Mouse (Mus musculus) adrenal gland, adult 18-20 months (tissue): ENCODE measurements around the gene Prrc2b. TPM values are rescaled to one million over a fixed set of nuclear protein-coding genes. Genes with fewer than 3 reads are reported as not detected.

Experiments
- DNase-seq, 2 experiments: peaks; one replicate each; pipeline ENCODE4 v3.0.0; 2021 to 2022; ENCODE audit warnings: low spot score in 2 of 2
- total RNA-seq, 2 experiments: library from RNA; stranded (reverse); gene quantifications; 1 replicate in 1 of 2; 2 replicates in 1 of 2; pipeline ENCODE4 v1.2.3; 2021

The Prrc2b gene
- total RNA-seq, 2 experiments from 2014 or later = 94.4 to 102 TPM

DNA sequence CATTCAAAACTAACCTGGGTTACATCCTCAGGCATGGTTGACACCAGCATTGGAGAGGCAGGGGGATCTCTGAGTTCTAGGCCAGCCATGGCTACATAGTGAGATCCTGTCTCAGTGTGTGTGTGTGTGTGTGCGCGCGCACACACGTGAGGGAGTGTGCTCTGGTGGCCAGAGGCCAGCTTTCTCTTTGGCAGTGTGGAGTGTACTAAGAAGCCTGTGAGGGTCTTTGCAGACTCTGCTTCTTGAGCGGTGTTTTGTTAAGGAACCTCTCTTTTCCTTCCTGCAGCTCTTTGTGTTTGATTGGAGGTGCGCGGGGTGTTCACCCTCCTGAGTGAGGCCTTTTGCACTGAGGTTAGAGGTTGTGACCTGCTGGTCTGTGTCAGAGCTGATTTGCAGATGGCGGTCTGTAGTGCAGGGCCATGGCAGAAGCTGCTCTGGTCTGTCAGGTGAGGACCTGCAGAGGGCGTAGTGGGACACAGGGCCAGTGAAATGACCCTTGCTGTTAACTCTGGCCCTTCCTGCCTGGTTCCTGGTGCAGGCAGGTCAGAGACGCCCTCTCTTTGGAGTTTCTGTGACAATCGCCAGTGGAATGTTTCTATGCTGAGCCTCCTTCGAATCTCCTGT is 7.8 kb downstream of the Prrc2b start:
- DNase-seq = no peak

DNA sequence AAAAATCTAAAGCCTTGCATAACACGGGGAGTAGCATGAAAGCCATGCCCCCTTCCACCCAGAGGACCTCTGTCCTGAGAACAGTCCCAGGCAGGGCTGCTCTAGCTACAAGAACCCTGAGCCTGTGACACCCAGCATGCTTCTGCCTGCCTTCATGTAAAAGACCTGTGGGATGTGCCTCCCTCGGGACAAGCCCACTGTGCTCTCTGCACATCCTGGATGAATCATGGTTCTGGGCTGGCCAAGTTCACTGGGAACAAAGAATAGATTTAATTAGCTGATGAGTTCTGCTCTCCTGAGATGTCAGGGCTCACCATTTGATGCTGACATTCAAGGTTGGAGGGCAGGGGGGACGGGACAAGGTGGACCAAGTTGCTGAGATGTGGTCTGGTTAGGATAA is 9.6 kb downstream of the Prrc2b start:
- no peak for DNase-seq

DNA sequence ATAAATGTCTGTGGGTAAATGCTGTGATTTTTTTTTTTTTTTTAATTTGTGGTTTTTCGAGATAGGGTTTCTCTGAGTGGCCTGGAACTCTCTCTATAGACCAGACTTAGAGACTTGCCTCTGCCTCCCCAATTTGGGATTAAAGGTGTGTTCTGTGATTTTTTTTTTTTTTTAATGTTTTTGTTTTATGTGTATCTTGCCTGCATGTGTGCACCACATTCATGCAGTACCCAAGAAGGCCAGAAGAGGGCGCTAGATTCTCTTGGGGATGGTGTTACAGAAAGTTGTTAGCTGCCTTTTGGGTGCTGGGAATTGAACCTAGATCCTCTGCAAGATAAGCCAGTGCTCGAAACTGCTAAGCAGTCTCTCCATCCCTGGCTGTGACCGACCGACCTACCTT is 10.1 kb downstream of the Prrc2b start:
- no peak for DNase-seq

DNA sequence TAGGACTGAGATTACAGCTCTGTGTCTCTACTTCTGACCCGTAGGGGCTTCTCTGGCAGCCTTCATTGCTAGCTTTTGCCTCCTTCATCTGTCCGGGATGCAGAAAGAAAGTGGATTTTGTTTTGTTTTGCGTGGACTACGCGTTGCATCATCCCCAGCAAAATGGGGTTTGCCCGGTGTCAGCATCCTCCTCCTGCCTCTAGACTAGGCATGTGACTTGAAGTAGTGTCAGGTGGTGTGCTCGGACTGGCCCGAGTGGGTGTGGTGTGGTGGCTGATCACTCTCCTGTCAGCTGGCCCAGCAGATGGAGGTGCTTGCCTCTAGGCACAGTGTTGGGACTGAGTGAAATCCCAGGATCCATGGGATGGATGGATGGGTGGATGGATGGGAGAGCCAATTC is 11.2 kb downstream of the Prrc2b start:
- DNase-seq = no peak

DNA sequence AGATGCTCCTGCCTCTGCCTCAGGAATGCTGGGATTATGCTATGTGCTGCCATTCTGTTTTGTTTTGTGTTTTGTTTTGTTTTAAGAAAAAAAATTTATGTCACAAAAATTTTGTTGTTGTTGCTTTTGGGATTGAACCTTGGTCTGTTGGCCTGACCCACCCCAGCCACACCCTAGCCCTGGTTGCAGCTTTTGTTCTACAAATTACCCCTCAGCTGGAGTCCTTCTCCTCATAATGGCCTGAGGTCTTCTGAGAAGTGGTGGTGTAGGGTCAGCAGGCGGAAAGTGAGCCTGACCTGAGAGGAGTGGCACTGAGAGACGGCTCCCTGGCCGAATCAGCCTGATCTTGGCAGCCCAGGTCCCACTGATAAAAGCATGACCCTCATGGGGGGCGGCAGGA is 11.8 kb downstream of the Prrc2b start:
- no peak for DNase-seq

DNA sequence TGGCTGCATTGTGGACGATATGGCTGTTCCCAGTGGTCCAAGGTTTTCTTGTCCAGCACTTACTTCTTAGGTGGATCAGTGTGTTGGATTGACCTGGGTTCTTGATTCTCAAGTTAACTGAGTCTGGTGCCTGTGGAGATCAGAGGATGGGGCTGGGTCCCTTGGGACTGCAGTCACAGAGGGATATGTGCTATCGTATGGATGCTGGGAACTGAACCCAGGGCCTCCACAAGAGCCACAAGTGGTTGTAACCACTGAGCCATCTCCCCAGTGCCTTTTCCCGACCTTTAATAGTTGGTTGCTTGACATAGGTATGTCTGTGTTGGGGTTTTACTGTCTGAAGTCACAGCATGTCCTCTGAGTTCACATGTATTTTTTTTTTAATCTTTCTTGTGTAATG is 12.2 kb downstream of the Prrc2b start:
- no peak for DNase-seq

DNA sequence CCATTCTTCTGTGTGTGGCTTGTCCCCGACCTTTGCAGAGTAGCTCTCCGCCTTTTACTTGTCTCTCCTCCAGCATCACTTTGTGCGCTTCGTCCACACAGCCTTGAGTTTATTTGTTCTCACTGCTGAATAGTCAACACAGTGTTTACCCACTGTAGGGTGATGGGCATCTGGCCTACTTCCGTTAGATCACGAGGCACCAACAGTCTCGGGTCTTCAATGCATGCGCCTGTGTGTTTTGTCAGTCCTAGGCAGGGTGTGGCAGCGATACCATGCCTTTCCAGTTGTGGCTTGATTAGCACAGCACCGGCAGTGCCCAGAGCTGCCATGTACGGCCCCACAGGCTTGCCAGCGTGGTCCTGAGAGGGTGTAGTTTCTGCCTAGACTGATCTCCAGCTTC is 13.6 kb downstream of the Prrc2b start:
- no peak for DNase-seq

DNA sequence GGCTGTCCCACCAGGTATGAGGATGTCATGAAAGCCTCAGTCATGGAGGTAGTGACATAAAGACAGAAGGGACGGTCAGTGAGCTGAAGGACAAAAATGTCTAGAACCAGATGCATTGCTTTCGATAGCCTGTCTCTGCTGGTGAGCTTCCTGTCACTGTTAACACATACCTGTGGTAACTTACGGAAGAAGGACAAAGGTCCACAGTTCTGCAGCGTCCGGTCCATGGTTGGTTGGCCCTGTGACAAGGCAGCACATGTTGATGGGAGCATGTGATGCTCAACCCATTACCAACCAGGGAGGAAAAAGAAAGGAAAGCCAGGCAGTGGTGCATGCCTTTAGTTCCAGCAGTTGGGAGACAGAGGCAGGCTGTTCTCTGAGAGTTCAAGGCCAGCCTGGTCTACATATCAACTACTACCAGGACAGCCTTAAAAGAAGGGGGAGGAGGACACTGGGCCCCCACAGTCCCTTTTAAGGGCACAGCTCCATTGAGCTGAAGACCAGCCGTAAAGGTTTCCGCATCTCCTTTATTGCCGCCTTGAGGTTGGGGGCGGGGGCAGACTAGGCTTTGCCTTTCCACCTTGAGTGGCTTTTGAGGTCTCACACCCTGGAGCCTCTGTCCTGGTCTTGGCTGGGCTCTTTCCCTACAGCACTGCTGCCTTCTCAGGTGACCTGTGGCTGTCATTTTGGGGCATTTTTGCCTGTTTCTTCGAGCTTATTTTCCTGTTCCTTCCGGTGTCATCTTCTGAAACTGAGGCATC is 14.3 kb downstream of the Prrc2b start:
- no peak for DNase-seq

DNA sequence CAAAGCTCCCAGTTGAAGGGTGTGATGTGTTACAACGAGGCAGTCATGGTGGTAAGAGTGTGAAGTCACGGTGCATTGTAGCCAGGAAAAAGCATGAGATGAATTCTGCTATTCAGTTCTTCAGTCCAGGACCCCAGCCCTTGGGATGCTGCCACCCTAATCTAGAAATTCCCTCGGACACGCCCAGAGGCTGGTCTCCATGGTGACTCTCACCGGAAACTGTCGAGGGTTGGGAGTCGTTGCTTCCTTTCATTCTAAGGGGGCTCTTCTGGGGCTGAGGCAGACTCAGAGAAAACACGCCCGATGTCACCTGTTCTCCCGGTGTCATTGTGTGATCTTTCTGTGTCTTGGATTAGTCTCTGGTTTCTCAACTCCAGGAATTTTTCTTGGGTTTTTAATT is 15.7 kb downstream of the Prrc2b start:
- DNase-seq = no peak

DNA sequence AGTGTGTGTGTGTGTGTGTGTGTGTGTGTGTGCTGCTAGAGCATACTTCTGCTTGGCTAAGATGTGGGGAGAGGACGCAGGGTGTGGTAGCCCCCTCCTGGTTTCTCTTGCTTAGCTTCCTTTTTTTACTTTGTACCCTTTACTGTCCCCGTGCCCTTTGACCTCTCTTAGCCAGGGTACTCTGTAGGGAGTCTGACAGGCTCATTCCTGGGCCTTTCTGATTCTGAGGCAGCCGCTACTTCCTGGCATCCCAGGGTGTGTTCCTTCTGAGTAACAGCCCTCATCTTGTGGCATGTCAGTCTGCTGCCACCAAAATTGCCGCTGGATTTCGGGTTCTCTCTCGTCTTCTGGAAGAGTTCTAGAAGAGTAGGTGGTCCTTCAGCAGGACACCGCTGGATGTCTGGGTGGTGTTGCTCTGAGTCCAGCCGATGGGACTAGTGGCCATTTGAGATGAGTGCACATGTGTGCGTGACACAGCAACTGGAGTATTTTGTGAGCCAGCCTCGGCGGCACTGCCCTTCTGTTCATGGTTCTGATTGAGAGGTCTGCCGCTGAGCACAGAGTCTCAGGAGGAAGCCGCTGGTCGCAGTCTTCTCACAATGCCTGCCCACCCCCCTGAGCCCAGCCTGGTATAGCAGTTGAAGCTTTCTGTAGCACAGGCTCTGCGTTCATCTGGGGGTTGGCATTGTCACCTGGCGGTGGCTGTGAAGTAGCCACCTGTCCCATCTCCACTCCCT is 16.3 kb downstream of the Prrc2b start:
- DNase-seq = no peak

DNA sequence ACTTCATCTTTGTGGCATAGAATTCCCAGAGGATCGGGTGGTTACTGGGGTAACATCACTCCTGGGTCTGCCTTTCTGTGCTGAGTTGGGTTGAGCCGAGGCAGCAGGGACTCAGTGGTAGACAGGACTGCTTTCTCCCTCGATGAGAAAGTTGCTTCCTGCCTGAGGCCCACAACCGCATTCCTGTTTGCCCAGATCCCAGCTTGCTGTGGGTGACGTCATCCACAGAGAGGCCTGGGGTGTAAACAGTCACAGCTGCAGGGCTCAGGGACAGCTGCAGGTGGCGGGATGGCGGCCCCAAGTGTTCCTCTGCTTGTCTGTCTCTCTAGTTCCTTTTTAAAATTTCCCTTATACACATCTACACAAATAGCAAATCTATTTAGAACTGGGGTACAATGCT is 16.9 kb downstream of the Prrc2b start:
- no peak for DNase-seq

DNA sequence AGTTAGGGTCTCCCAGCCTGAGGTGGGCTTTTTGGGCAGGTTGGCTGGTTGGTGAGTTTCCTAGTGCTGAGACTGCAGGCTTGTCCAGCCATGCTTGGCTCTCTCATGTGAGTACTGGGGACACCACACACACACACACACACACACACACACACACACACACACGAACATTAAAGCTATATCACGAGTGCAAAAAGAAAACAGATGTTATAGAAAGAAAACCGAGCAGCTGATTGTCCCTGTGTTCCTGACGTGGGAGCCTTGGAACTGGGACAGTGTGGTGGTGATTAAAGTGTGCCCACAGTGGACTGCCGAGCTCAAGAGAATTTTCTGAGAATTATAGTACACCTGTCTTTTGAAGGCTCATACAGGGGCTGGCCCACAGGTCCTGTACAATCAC is 18.4 kb downstream of the Prrc2b start:
- no peak for DNase-seq

DNA sequence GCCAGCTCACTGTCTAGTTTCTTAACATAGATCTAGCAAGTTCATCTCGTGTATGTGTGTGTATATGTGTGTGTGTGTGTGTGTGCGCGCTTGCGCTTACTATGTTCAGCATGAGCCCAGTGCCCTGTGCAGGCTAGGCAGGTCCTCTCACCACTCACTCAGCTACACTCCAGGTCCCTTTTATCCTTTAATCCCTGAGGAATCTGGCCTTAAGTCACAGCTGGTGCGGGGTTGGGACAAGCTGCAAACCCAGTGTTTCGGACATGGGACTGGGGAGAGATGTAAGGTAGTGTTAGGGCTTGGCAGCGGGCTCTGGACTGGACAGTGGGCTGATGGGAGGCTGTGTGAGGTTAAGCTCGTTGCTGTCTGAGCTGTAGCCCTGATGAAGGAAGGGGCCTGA is 19.1 kb downstream of the Prrc2b start:
- no peak for DNase-seq

DNA sequence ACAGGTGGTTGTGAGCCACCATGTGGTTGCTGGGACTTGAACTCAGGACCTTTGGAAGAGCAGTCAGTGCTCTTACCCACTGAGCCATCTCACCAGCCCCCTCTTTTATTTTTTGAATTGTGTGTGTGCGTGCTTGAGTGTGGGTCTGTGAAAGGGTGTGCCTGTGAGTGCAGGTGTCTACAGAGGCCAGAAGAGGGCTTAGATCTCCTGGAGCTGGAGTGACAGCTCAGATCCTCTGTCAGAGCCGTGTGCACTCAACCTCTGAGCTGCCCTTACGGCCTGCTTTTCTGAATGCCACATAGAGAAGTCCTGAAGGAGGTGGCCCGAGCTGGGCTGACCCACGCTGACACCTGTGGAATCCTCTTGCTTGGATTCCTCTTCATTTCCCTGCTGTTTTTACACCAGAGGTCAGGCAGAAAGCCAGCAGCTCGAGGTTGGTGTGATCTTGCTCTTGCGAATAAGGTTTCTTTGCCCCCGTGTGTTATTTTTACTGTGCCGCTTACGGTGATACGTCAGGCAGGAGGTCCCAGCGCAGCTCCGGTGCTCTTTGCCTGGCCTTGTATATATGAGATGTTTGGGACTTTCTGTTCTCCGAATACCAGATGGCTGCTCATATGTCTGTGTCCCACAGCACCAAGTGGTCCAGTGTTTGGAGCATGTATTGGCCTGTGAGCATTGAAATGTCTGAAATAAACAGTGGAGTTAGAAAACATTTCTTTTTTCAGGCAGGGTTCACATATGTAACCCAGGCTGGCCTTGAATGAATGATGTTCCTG is 21.0 kb downstream of the Prrc2b start:
- DNase-seq = no peak

DNA sequence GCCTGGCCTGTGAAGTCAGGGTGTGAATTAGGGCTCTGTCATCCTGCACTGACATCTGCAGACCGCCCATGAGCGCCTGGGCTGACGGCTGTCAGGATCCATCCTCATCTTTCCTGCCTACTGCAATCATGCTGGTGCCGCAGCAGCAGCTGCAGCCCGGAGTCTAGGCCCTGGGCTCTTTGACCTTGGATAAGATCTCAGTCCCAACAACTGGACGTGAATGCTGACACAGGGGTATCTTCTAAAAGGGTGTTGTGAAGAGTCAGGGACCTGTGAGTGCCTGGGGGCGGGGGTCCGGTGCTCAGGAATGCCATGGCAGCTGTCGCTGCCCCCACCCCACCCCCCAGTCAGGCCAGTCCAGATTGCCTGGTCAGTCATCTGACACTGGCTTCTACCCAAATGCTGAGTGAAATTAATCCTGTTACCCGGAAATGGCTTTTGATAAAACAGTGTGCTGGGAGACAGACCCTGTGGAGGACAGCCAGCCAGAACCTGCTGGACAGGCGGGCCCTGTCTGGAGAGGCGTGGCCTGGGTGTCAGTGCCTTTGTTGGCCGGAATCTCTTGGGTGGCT is 23.4 kb downstream of the Prrc2b start:
- DNase-seq = peak in 1 of 2 experiments; percentile 44

DNA sequence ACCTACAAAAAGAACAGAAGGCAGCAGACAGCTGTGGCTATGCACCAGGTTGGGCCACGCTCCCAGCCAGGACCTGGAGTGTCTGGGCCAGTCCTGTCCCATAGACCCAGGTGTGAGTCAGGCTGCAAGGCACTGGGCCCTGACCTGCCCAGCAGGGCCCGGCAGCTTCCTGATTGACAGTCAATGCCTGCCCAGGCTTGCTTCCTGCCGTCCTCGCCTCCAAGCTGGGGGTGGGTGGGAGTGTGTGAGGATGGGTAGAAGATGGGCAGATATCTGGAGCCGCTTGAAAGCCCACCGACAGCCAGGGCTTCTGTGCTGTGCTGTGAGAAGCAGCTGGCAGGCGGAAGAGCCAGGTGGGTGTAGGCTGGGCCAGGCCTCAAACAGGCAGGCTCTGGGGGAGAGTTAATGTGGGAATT is 24.2 kb downstream of the Prrc2b start:
- DNase-seq = no peak

DNA sequence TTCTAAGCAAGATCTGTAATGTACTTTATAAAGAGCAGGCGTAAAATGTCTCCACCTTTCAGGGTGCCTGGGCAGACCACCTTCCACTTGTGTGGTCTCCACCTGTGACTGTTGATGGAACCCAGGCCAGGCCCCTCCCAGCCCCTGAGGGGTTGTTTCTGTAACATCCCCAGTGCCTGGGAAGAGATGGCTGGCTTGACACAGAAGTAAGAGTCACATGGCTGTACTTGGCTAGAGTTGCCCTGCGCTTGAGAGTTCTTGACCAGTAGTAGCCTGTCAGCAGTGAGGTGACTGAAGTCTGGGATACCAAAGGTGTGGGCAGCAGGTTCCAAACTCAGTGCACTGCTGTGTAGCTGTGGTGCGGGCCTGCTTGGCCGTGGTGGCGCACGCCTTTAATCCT is 24.6 kb downstream of the Prrc2b start:
- no peak for DNase-seq

DNA sequence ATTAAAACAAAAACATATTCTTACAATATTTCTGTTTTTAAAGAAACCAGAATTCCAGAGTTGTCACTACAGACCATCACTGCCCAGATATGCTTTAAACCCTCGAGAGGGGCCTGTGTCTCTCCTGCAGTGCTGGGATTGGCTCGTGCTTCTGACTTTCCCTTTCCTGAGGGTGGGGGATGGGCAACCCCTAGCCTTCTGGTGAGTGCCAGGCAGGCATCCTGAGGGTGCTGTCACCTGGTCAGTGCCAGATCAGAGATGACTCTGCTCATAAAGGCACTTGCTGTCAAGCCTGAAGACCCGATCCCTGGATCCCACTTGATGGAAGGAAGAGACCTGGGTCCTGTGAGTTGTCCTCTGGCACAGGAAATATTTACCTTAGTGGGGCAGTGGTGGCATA is 26.0 kb downstream of the Prrc2b start:
- DNase-seq = no peak

DNA sequence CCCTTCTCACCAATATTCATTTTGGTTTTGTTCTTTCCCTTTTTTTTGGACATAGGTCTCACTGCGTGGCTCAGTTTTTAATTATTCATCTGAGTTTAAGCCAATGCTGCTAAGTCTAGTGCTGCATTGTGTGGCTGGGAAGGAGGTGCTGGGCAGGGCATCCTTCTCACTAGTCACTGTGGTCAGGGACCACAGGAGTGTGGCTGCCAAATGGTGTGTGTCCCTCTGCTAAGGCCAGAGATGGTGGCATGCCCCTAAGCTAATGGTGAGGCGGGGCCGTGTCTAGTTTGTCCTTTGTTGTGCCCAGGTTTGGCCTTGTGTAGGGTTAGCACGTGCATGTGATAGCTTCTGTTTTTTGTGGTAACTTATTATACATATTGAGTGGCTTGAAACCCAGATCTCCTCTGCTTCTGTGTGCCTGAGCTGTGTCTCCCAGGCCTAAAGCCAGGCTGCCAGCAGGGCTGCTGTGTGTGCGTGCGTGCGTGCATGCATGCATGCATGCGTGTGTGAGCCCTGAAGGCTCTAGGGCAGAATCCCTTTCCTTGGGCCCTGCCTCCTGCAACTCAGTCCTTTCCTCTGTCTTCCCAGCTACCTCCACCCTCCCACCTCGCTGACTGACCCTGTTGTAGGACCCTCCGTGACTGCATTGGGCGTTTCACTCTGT is 26.6 kb downstream of the Prrc2b start:
- no peak for DNase-seq

DNA sequence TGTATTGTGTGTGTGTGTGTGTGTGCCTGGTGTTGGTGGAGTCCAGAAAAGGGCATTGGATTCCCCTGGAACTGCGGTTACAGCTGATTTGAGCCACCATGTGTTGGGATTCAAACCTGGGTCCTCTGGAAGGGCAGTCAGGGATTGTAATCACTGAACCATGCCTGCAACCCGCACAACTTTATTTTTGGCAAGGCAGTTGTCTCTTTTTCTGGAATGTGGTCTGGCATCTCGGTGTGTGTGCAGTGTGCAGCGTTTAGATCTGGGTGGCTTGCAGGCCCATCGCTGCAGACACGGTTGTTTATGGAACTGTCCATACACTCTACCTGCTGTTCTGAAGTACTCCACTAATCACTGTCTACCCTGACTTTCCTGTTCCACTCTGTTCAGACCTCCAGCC is 28.5 kb downstream of the Prrc2b start:
- DNase-seq = no peak

DNA sequence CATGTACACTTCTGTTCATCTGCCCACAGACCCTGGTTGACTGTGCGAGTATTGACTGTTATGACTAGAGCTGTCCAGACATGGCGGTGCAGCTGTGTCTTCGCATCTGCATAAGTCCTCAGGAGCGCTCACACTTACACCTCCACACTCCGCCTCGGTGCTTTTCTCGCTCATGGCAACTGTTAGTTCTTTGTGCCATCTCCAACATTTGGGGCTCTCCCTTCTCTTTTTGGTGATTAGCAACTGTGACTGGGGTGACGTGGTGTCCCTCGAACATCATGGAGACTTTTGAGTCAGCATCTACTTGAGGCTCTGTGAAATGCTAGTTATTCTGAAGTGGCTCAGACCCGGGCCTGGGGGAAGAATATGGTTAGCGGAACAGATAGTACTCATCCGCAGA is 29.2 kb downstream of the Prrc2b start:
- no peak for DNase-seq
